Mouse (Mus musculus) skeletal muscle tissue, adult 2 months (tissue): ENCODE results near the gene Btbd35f21.
"Not testable (repeated sequence)": the region's sequence is repeated elsewhere in the genome, so short reads cannot be mapped to it uniquely, and the experiment has no call there.

Experiments used
- DNase-seq: peaks from one replicate; pipeline ENCODE4 v3.0.0-alpha.2; 2012; ENCODE audit warnings: low read depth, low spot score

The Btbd35f21 gene

GRCm38 (mm10) chrX:32725809-32726208 is at the start of gene Btbd35f21:
Gene Btbd35f21 (plus strand): TSS chrX:32726109.
- not testable (repeated sequence) for DNase-seq
